Mouse (Mus musculus) intestine, postnatal 0 days (tissue): ENCODE data around the gene Clec4g. TPM values are rescaled to one million over a fixed set of nuclear protein-coding genes. Genes with fewer than 3 reads are reported as not detected.

ENCODE experiments used
- ATAC-seq: fragments of 200-750 bp; cut with Nextera tagmentation; 2 replicates; pipeline ENCODE4 v1.8.0; 2017; ENCODE audit warnings: mild to moderate bottlenecking, moderate TSS enrichment, moderate library complexity
- H3K27ac ChIP-seq: fragments of 300-500 bp; sonication (generic); 2 replicates; pipeline ENCODE4 v1.5.1; 2014; ENCODE audit warnings: mild to moderate bottlenecking, low read depth, low read length, moderate library complexity
- H3K27me3 ChIP-seq: fragments of 300-500 bp; sonication (generic); replicated peaks from 2 replicates; pipeline ENCODE4 v1.6.1; 2014; ENCODE audit warnings: low read length, mixed read lengths; ENCODE audit not compliant: control insufficient read depth, insufficient read depth
- H3K36me3 ChIP-seq: fragments of 300-500 bp; sonication (generic); 2 replicates; pipeline ENCODE4 v1.6.1; 2014; ENCODE audit warnings: mild to moderate bottlenecking, moderate library complexity; ENCODE audit not compliant: control insufficient read depth, insufficient read depth
- H3K4me1 ChIP-seq: fragments of 300-500 bp; sonication (generic); replicated peaks from 2 replicates; pipeline ENCODE4 v1.6.1; 2014; ENCODE audit warnings: antibody characterized with exemption, low read length, mixed read lengths; ENCODE audit not compliant: control insufficient read depth, insufficient read depth
- H3K4me2 ChIP-seq: fragments of 300-500 bp; sonication (generic); replicated peaks from 2 replicates; pipeline ENCODE4 v1.6.1; 2014; ENCODE audit warnings: low read depth, mild to moderate bottlenecking, moderate library complexity
- H3K4me3 ChIP-seq: fragments of 300-500 bp; sonication (generic); 2 replicates; pipeline ENCODE4 v1.5.1; 2014; ENCODE audit warnings: low read depth, low read length
- H3K9ac ChIP-seq: fragments of 300-500 bp; sonication (generic); 2 replicates; pipeline ENCODE4 v1.6.1; 2014; ENCODE audit warnings: mild to moderate bottlenecking, low read depth, low read length
- H3K9me3 ChIP-seq: fragments of 300-500 bp; sonication (generic); 2 replicates; pipeline ENCODE4 v1.6.1; 2016; ENCODE audit warnings: mixed run types; ENCODE audit not compliant: control insufficient read depth
- CTCF ChIP-seq: sonication (generic); IDR thresholded peaks from 2 replicates; pipeline ENCODE4 v1.5.1; 2016; ENCODE audit warnings: low read depth, mild to moderate bottlenecking, control low read depth, antibody characterized with exemption, moderate library complexity
- WGBS: fragments of 180-500 bp; shearing (Covaris S2); extraction: QIAGEN DNeasy Blood & Tissue Kit; methylation state at CpG from one replicate; pipeline ENCODE4 v1.1.7; 2014; 5-methylcytosine and 5-hydroxymethylcytosine counted together
- polyA plus RNA-seq: library from polyadenylated mRNA; unstranded; fragments of >200 nt; fragmentation: Nextera tagmentation; extraction: Ambion mirVana; gene quantifications from 2 replicates; pipeline ENCODE4 v1.2.1, GENCODE M21; 2015

Clec4g gene
- polyA plus RNA-seq, 1 experiment from 2014 or later = not detected

DNA sequence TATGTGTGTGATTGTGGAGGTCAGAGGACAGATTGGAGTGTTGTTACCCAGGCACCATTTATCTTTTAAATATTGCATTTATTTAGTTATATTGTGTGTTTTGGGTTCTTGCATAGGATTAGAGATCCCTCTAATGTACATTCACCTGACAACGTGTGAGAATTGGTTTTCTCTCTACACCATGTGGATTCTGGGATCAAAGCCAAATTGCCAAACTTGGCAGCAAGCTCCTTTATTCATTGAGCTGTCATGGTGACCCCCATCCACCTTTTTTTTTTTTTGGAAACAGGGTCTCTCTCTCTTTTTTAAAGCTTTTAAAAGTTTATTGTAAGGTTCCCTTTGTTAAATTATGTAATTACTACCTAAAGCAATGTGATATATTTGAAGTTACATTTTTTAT is 590 bp upstream of the Clec4g start:
- ATAC-seq = no peak
- Histone ChIP-seq H3K4me1 (no peaks in the 10 kb centered on the region), H3K27ac (no peak overlapping the region), H3K4me3 (no peak overlapping the region), H3K9ac (no peak overlapping the region), H3K4me2 (no peak overlapping the region), H3K36me3 (no peaks in the 10 kb centered on the region), H3K9me3 (no peaks in the 10 kb centered on the region), H3K27me3 (no peaks in the 10 kb centered on the region)
- TF ChIP-seq CTCF = no peak
- 44% methylated on average over 1 of the region's 1 CpGs for whole genome bisulfite sequencing

- Histone ChIP-seq H3K4me3 (no peak overlapping the region), H3K27me3 (no peaks in the 10 kb centered on the region), H3K27ac (no peak overlapping the region), H3K4me2 (no peak overlapping the region), H3K36me3 (no peaks in the 10 kb centered on the region), H3K4me1 (no peaks in the 10 kb centered on the region), H3K9ac (no peak overlapping the region), H3K9me3 (no peaks in the 10 kb centered on the region)
- TF ChIP-seq CTCF = peak; percentile 99
- ATAC-seq = no peak
- WGBS = 13% methylated on average over 14 of the region's 14 CpGs
Measured at GRCm38 (mm10) chr8:3718559-3718958, 1.9 kb downstream of the Clec4g start.

GRCm38 (mm10) chr8:3717321-3717954 is 3.0 kb downstream of the Clec4g start:
- ATAC-seq = no peak
- TF ChIP-seq CTCF = no peak
- WGBS = 73% methylated on average over 12 of the region's 12 CpGs

DNA sequence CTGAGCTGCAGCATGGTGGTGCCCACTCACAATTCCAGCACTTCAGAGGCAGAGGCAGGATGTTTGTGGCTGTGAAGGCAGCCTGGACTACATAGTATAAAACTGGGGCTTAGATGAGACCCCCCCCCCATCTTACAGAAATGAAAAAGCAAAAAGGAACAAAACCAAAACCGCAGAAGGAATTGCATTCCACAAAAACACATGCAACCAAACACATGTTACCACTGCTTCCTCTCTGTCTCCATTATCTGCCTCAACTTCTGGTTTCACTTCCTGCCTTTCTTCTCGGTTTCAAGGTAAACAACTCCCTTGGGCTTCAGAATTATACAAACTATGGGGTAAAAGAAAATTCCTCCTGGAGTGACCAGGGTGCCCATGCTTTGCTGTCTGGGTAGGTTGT is 8.8 kb downstream of the Clec4g start:
- Histone ChIP-seq H3K27ac (no peak overlapping the region), H3K4me2 (no peak overlapping the region), H3K4me3 (no peak overlapping the region), H3K4me1 (no peaks in the 10 kb centered on the region), H3K9ac (no peak overlapping the region), H3K27me3 (no peaks in the 10 kb centered on the region), H3K9me3 (no peaks in the 10 kb centered on the region), H3K36me3 (no peaks in the 10 kb centered on the region)
- WGBS = 38% methylated on average over 2 of the region's 2 CpGs
- no peak for TF ChIP-seq CTCF
- no peak for ATAC-seq

More at GRCm38 (mm10) chr8:3717321-3717954, 3.0 kb downstream of the Clec4g start:
- no peaks in the 10 kb centered on the region for H3K9me3 ChIP-seq
- no peak overlapping the region for H3K4me2 ChIP-seq
- H3K27ac ChIP-seq = no peak overlapping the region
- no peak overlapping the region for H3K9ac ChIP-seq
- H3K4me1 ChIP-seq = no peaks in the 10 kb centered on the region
- no peaks in the 10 kb centered on the region for H3K36me3 ChIP-seq
- H3K27me3 ChIP-seq = no peaks in the 10 kb centered on the region
- H3K4me3 ChIP-seq = no peak overlapping the region

- TF ChIP-seq CTCF = no peak
- ATAC-seq = no peak
- H3K9me3 ChIP-seq = no peaks in the 10 kb centered on the region
- no peak overlapping the region for H3K4me2 ChIP-seq
- no peaks in the 10 kb centered on the region for H3K4me1 ChIP-seq
- H3K4me3 ChIP-seq = no peak overlapping the region
- 83% methylated on average over 3 of the region's 3 CpGs for WGBS
- no peaks in the 10 kb centered on the region for H3K36me3 ChIP-seq
- H3K9ac ChIP-seq = no peak overlapping the region
- no peaks in the 10 kb centered on the region for H3K27me3 ChIP-seq
- H3K27ac ChIP-seq = no peak overlapping the region
Measured at GRCm38 (mm10) chr8:3710312-3710711, 10.1 kb downstream of the Clec4g start.

DNA sequence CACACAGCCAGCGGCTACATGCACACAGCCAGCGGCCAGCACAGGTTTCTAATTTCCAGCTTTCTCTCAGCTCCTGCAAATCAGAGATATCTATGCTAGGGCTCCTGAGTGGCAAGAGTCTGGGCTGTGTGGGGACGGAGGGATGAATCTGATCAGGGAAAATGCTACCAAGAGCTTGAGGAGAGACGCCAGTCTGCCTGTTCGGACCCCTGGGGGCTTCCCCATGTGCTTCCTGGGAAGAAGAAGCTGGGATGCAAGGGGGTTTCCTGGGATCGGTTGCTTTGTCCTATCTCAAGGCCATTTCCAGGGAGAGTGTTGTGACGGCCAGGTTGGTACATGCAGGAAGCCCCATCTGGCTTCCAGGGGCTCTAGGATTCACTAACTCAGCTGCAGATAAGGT is 12.8 kb downstream of the Clec4g start:
- no peaks in the 10 kb centered on the region for H3K27me3 ChIP-seq
- no peak overlapping the region for H3K27ac ChIP-seq
- H3K4me1 ChIP-seq = no peaks in the 10 kb centered on the region
- TF ChIP-seq CTCF = no peak
- no peak overlapping the region for H3K4me3 ChIP-seq
- H3K9me3 ChIP-seq = no peaks in the 10 kb centered on the region
- H3K36me3 ChIP-seq = no peaks in the 10 kb centered on the region
- 62% methylated on average over 7 of the region's 7 CpGs for WGBS
- H3K4me2 ChIP-seq = no peak overlapping the region
- ATAC-seq = no peak
- H3K9ac ChIP-seq = no peak overlapping the region

DNA sequence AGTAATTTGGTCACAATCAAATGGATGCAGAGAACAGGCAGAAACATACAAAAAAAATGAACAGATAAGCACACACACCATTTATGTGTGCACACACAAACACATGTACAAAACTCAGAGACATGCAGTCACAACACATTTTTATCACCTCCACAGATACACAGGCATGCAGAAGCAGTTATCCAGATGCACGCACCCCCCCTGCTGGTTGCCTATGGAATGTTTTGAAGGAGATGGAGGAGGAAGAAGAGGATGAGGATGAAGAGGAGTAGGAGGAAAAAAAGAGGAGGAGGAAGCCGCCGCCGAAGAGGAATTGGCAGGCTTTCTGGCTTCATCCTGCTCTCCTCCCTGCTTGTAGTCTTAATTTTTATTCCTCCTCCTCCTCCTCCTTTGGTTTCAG is 14.7 kb downstream of the Clec4g start:
- WGBS = 61% methylated on average over 4 of the region's 4 CpGs
- Histone ChIP-seq H3K27me3 (no peaks in the 10 kb centered on the region), H3K4me2 (no peak overlapping the region), H3K4me3 (no peak overlapping the region), H3K36me3 (no peaks in the 10 kb centered on the region), H3K27ac (no peak overlapping the region), H3K9me3 (no peaks in the 10 kb centered on the region), H3K9ac (no peak overlapping the region), H3K4me1 (no peaks in the 10 kb centered on the region)
- peak; percentile 61 for TF ChIP-seq CTCF
- no peak for ATAC-seq
